ENCODE assay signal across 13 mouse cellular contexts in the genomic region with DNA sequence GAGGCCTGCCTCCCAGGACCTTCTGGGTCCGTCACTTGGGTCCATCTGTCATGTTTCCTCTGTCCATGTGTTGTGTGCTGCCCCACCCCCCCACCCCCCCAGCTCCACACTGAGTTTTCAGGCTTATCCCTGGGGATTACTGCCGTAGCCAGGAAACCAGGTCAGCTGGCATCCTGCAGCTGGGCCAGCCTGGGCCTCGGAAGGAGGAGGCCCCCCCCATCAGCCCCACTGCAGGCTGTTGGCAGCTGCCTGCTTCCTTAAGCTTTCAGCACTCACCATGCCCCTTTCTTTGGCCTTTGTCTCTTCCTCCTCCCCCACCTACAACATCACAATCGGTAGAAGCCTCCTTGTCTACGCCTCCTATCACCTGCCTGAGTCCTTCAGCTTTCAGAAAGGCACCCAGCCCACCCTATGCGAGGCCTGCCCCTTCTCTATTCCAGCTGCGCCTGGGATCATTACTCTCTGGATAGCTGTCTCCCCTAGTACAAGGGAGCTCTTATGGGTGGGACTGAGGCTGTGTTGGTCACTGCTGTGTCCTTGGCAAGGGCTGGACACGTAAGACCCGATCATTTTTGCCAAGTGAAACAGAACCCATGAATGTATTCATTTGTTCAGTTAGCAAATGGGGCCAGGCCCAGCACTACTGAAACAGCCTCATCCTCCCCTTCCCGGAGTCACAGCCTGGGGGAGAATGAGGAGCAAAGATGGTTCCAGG. TPM values are rescaled to one million over a fixed set of nuclear protein-coding genes. Genes with fewer than 3 reads are reported as not detected.
DNase-seq lines count a peak whose midpoint lies in the region; ATAC-seq and TF ChIP-seq lines count a peak whose summit lies in the region.
"Had no signal": no experiment of that assay in that cellular context is flagged by ENCODE, and none has a peak within 500 bp of the region (broad histone marks: within the 10 kb centered on the region; RNA-seq: fewer than 3 reads in every experiment).

No protein-coding gene starts in this region.

- H3K27ac ChIP-seq in left cerebral cortex, adult 2 months: peak overlapping the region; percentile 53
- H3K27ac ChIP-seq in embryonic facial prominence, embryonic 15.5 days (replicated peaks): peak overlapping the region; percentile 28; the same call in 1 of the 2 replicates
- 0 out of 2 replicates have a peak overlapping the region, but pooled peaks have one; percentile 46 for H3K27ac ChIP-seq in hindbrain, embryonic 14.5 days
- H3K27ac ChIP-seq: liver, embryonic 14.5 days had no signal

- H3K9me3 ChIP-seq in embryonic facial prominence, embryonic 15.5 days (replicated peaks): no peaks in the 10 kb centered on the region
- no peaks in the 10 kb centered on the region for H3K9me3 ChIP-seq in hindbrain, embryonic 14.5 days (ENCODE audit: control insufficient read depth, low read length)
- H3K9me3 ChIP-seq: megakaryocyte, embryonic 14.5 days had no signal

- DNase-seq in left cerebral cortex, adult 2 months (ENCODE audit: extremely low spot score in 1 of 2, low spot score in 2 of 2): no peak
- DNase-seq in left cerebral cortex, adult 18-20 months (ENCODE audit: low spot score in 2 of 2): no peak
- no peak for DNase-seq in hindbrain, embryonic 14.5 days (ENCODE audit: low spot score)
- DNase-seq in retina, embryonic 14.5 days (ENCODE audit: low spot score): peak; percentile 74
- DNase-seq in lung, postnatal 25 days (ENCODE audit: low spot score): no peak
- no peak for DNase-seq in kidney, adult 9 months
- DNase-seq: cerebellum, adult 9-10 months; heart, postnatal 14 days; kidney, adult 18-20 months; thymus, postnatal 36 days had no signal

- no peaks in the 10 kb centered on the region for H3K27me3 ChIP-seq in embryonic facial prominence, embryonic 15.5 days
- H3K27me3 ChIP-seq in hindbrain, embryonic 14.5 days (ENCODE audit: control insufficient read depth, insufficient read depth, low read length): no peaks in the 10 kb centered on the region
- H3K27me3 ChIP-seq: megakaryocyte, embryonic 14.5 days had no signal

- no peak overlapping the region for H3K4me3 ChIP-seq in left cerebral cortex, adult 2 months
- no peak overlapping the region for H3K4me3 ChIP-seq in embryonic facial prominence, embryonic 15.5 days (replicated peaks)
- H3K4me3 ChIP-seq in hindbrain, embryonic 14.5 days (replicated peaks; ENCODE audit: low read length): no peak overlapping the region
- H3K4me3 ChIP-seq: megakaryocyte, embryonic 14.5 days had no signal

- no peak for ATAC-seq in embryonic facial prominence, embryonic 15.5 days (ENCODE audit: insufficient number of reproducible peaks, low FRiP score, low TSS enrichment, low read depth)
- ATAC-seq in hindbrain, embryonic 14.5 days (ENCODE audit: low FRiP score): no peak

- H3K36me3 ChIP-seq in embryonic facial prominence, embryonic 15.5 days: peaks cover 95% of the 10 kb centered on the region
- peaks cover 96% of the 10 kb centered on the region for H3K36me3 ChIP-seq in hindbrain, embryonic 14.5 days (replicated peaks; ENCODE audit: control insufficient read depth, insufficient read depth)

- no peak overlapping the region for H3K4me2 ChIP-seq in embryonic facial prominence, embryonic 15.5 days (replicated peaks)
- H3K4me2 ChIP-seq in hindbrain, embryonic 14.5 days (replicated peaks): no peak overlapping the region

- H3K9ac ChIP-seq in embryonic facial prominence, embryonic 15.5 days: no peak overlapping the region
- H3K9ac ChIP-seq in hindbrain, embryonic 14.5 days: no peak overlapping the region
- H3K9ac ChIP-seq: liver, embryonic 14.5 days had no signal

- TF ChIP-seq CTCF in left cerebral cortex, adult 2 months (IDR thresholded peaks at IDR 0.05): no peak

- WGBS in embryonic facial prominence, embryonic 15.5 days: 67% methylated on average over 10 of the region's 10 CpGs
- WGBS in hindbrain, embryonic 14.5 days: 53% methylated on average over 10 of the region's 10 CpGs

- intact Hi-C loops in left cerebral cortex, adult 2 months (cut with DNase I): no loop called here

- H3K4me1 ChIP-seq in embryonic facial prominence, embryonic 15.5 days: peaks cover 2% of the 10 kb centered on the region
- no peaks in the 10 kb centered on the region for H3K4me1 ChIP-seq in hindbrain, embryonic 14.5 days (replicated peaks; ENCODE audit: control insufficient read depth, insufficient read depth, low read length)

RNA-seq across cellular contexts. Expression of a gene that starts 7.0 kb away (rescaled TPM):
- 10 to 100 TPM; 37.2 TPM for total RNA-seq in left cerebral cortex, adult 2 months (2021)
- 10 to 100 TPM; 32.2 to 36.4 TPM for total RNA-seq in left cerebral cortex, adult 18-20 months (2021)
- 16.9 and 18.3 TPM in 2 replicates for polyA plus RNA-seq in embryonic facial prominence, embryonic 15.5 days (2015; fragmentation: Nextera tagmentation; extraction: Ambion mirVana)
- 15.6 and 16.5 TPM in 2 replicates for polyA plus RNA-seq in hindbrain, embryonic 14.5 days (2014; fragmentation: Nextera tagmentation; extraction: Ambion mirVana)

RNA-seq across cellular contexts. Expression of a gene that starts 15.0 kb away (rescaled TPM):
- 1 to 10 TPM; 2.4 to 4.1 TPM for total RNA-seq in left cerebral cortex, adult 2 months (2021)
- 1 to 10 TPM; 3.5 to 4.3 TPM for total RNA-seq in left cerebral cortex, adult 18-20 months (2021)
- 41.8 and 43.1 TPM in 2 replicates for polyA plus RNA-seq in embryonic facial prominence, embryonic 15.5 days (2015; fragmentation: Nextera tagmentation; extraction: Ambion mirVana)
- 0.78 and 1.1 TPM in 2 replicates for polyA plus RNA-seq in hindbrain, embryonic 14.5 days (2014; fragmentation: Nextera tagmentation; extraction: Ambion mirVana)

RNA-seq across cellular contexts. Expression of a gene that starts 15.7 kb away (rescaled TPM):
- total RNA-seq in left cerebral cortex, adult 2 months (2021): not detected
- total RNA-seq in left cerebral cortex, adult 18-20 months (2021): under 1 TPM in 1 of 2 experiments, not detected in 1; 0.19 TPM
- 118 and 167 TPM in 2 replicates for polyA plus RNA-seq in embryonic facial prominence, embryonic 15.5 days (2015; fragmentation: Nextera tagmentation; extraction: Ambion mirVana)
- polyA plus RNA-seq in hindbrain, embryonic 14.5 days (2014; fragmentation: Nextera tagmentation; extraction: Ambion mirVana): not detected in 2 replicates

RNA-seq across cellular contexts. Expression of a gene that starts 29.3 kb away (rescaled TPM):
- total RNA-seq in left cerebral cortex, adult 2 months (2021): 1 to 10 TPM; 7.7 to 7.8 TPM
- total RNA-seq in left cerebral cortex, adult 18-20 months (2021): 1 to 10 TPM; 8.2 to 9.6 TPM
- polyA plus RNA-seq in embryonic facial prominence, embryonic 15.5 days (2015; fragmentation: Nextera tagmentation; extraction: Ambion mirVana): 17.2 and 22.7 TPM in 2 replicates
- polyA plus RNA-seq in hindbrain, embryonic 14.5 days (2014; fragmentation: Nextera tagmentation; extraction: Ambion mirVana): 2.4 and 2.6 TPM in 2 replicates

RNA-seq across cellular contexts. Expression of a gene that starts 29.6 kb away (rescaled TPM):
- total RNA-seq in left cerebral cortex, adult 2 months (2021): 10 to 100 TPM; 17.0 to 17.8 TPM
- 10 to 100 TPM; 17.1 to 18.1 TPM for total RNA-seq in left cerebral cortex, adult 18-20 months (2021)
- 30.4 and 32.0 TPM in 2 replicates for polyA plus RNA-seq in embryonic facial prominence, embryonic 15.5 days (2015; fragmentation: Nextera tagmentation; extraction: Ambion mirVana)
- 17.0 TPM in 2 replicates for polyA plus RNA-seq in hindbrain, embryonic 14.5 days (2014; fragmentation: Nextera tagmentation; extraction: Ambion mirVana)
